Mouse (Mus musculus) G1E (cell line): ENCODE measurements at regions not wholly inside any gene's neighbourhood (a gene's known extent, or its start where the extent isn't known, plus 50 kb on each side); places are given as distances from the start of the nearest gene placed in this dataset.

ENCODE experiments used
- ATAC-seq: 2 replicates; pipeline ENCODE4 v1.8.0; 2016; ENCODE audit warnings: mild to moderate bottlenecking; ENCODE audit not compliant: insufficient number of reproducible peaks, poor library complexity, low FRiP score, severe bottlenecking; ENCODE audit errors: extremely low read depth
- DNase-seq: peaks from one replicate; pipeline ENCODE4 v3.0.0; 2012; ENCODE audit warnings: low spot score
- H3K27me3 ChIP-seq: 2 replicates; pipeline ENCODE4 v1.6.1; 2012; ENCODE audit warnings: mild to moderate bottlenecking, low read length, inconsistent platforms; ENCODE audit not compliant: insufficient read depth
- H3K36me3 ChIP-seq: replicated peaks from 2 replicates; pipeline ENCODE3; 2012; ENCODE audit warnings: mild to moderate bottlenecking, inconsistent platforms
- H3K4me1 ChIP-seq: 2 replicates; pipeline ENCODE4 v1.6.1; 2012; ENCODE audit warnings: low read depth, low read length, inconsistent platforms, mixed read lengths; ENCODE audit not compliant: insufficient read depth
- H3K4me3 ChIP-seq: 2 replicates; pipeline ENCODE4 v1.5.1; 2012; ENCODE audit warnings: low read depth, mild to moderate bottlenecking, inconsistent platforms, low read length, moderate library complexity, mixed read lengths
- H3K9me3 ChIP-seq: replicated peaks from 2 replicates; pipeline ENCODE4 v1.6.1; 2012; ENCODE audit warnings: inconsistent platforms
- CTCF ChIP-seq: IDR thresholded peaks from 2 replicates; pipeline ENCODE4 v1.5.1; 2012; ENCODE audit warnings: low read depth, low read length, inconsistent platforms, mixed read lengths
- GATA1 ChIP-seq: IDR thresholded peaks from 2 replicates; pipeline ENCODE4 v1.6.1; 2012; ENCODE audit warnings: borderline replicate concordance, low read length, inconsistent platforms, mixed read lengths
- GATA2 ChIP-seq: IDR thresholded peaks from 2 replicates; pipeline ENCODE4 v1.6.1; 2012; ENCODE audit warnings: low read depth, low read length, inconsistent platforms, borderline replicate concordance
- POLR2AphosphoS5 ChIP-seq: IDR thresholded peaks from 2 replicates; pipeline ENCODE4 v1.6.1; 2012; ENCODE audit warnings: low read depth, low read length, inconsistent platforms; ENCODE audit not compliant: insufficient replicate concordance
- TAL1 ChIP-seq: conservative IDR thresholded peaks from 2 replicates; pipeline ENCODE4 v1.6.1; 2012; ENCODE audit warnings: low read depth, low read length, inconsistent platforms, mixed read lengths

DNA sequence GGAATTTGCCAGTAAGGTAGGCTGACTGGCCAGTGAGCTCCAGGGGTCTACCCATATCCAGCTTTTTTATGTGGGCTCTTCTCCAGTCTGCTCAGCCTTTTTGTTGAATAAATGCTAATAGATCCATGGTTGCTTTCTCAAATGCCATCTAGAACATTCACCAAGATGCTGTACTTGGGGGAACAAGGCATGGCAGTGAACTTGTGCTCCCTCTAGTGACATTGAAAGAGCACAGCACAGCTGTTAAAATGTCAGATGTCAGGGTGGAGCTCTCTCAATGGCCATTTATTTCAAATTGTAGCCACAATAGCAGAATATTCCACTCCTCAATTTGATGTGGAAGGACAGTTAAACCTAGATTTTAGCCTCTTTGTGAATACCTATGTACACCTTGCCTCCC, 86.3 kb downstream of the Kcnk1 start:
- ATAC-seq = no peak

DNA sequence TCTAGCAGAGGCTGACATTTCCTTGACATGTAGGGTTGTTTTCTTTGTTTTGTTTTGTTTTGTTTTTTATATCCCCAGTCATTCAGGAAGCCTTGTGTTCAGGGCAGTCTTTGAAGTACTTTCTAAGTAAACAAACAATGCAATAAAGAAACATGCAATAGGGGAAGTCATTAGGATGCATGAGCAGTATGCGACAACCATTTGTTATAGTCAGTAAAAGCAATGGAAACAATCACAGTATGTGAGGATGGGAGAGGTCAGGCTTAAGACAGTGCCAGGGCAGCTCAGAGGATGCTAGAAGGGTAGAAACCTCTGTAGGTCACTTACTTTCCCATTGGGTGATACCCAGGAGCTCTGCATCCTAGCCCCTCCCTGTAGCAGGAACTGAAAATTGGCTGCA, 87.9 kb downstream of the Kcnk1 start:
- Histone ChIP-seq H3K36me3 (no peaks in the 10 kb centered on the region), H3K9me3 (peaks cover 35% of the 10 kb centered on the region), H3K4me3 (no peak overlapping the region), H3K4me1 (no peaks in the 10 kb centered on the region), H3K27me3 (no peaks in the 10 kb centered on the region)
- no peak for TF ChIP-seq CTCF
- no peak for TF ChIP-seq GATA1
- no peak for TF ChIP-seq GATA2
- no peak for TF ChIP-seq POLR2AphosphoS5
- TF ChIP-seq TAL1 = no peak
- DNase-seq (no peak), ATAC-seq (no peak)

More for the DNA sequence above, 86.3 kb downstream of the Kcnk1 start:
- DNase-seq = no peak
- H3K9me3 ChIP-seq = peaks cover 38% of the 10 kb centered on the region
- no peaks in the 10 kb centered on the region for H3K27me3 ChIP-seq
- H3K4me3 ChIP-seq = no peak overlapping the region
- H3K36me3 ChIP-seq = no peaks in the 10 kb centered on the region
- no peaks in the 10 kb centered on the region for H3K4me1 ChIP-seq
- TF ChIP-seq TAL1 (no peak), GATA1 (no peak), GATA2 (no peak), CTCF (no peak)

- no peak for ATAC-seq
- Histone ChIP-seq H3K9me3 (peaks cover 42% of the 10 kb centered on the region), H3K4me3 (no peak overlapping the region), H3K27me3 (no peaks in the 10 kb centered on the region), H3K4me1 (no peaks in the 10 kb centered on the region), H3K36me3 (no peaks in the 10 kb centered on the region)
- TF ChIP-seq CTCF (no peak), TAL1 (no peak), GATA1 (no peak), GATA2 (no peak), POLR2AphosphoS5 (no peak)
- no peak for DNase-seq
Observed at GRCm38 (mm10) chr8:126090772-126091171, 95.8 kb downstream of the Kcnk1 start.

- no peaks in the 10 kb centered on the region for H3K4me1 ChIP-seq
- ATAC-seq (no peak), DNase-seq (no peak)
- no peaks in the 10 kb centered on the region for H3K36me3 ChIP-seq
- peaks cover 67% of the 10 kb centered on the region for H3K9me3 ChIP-seq
- TF ChIP-seq POLR2AphosphoS5 = no peak
- TF ChIP-seq CTCF = no peak
- TF ChIP-seq TAL1 = no peak
- no peak overlapping the region for H3K4me3 ChIP-seq
- H3K27me3 ChIP-seq = no peaks in the 10 kb centered on the region
Observed at GRCm38 (mm10) chr8:126094005-126094404, 99.0 kb downstream of the Kcnk1 start.

DNA sequence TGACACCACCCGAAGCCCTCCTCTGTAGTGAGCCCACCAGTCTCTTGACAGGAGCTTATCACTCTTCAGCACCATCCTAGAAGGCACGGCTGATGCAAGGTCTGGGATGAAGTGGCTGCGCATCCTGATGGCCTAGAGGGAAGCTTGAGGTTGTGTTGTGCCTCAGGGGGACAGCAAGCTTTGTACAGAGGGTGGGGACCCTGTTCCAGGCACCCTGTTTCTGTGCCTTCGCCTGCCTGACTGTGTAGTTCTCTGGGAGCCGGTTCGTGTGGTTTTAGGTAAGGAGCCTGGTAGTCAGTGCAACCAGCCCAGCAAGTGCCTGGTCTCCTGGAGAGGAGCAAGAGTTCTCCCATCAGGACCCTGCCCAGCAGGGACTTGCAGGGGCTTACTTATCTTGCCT, 101.1 kb downstream of the Kcnk1 start:
- no peak for TF ChIP-seq TAL1
- no peak for TF ChIP-seq CTCF
- TF ChIP-seq GATA1 = no peak
- no peak for TF ChIP-seq POLR2AphosphoS5
- no peak for TF ChIP-seq GATA2
- Histone ChIP-seq H3K36me3 (no peaks in the 10 kb centered on the region), H3K27me3 (no peaks in the 10 kb centered on the region), H3K4me1 (no peaks in the 10 kb centered on the region), H3K4me3 (no peak overlapping the region), H3K9me3 (peaks cover 69% of the 10 kb centered on the region)
- ATAC-seq (no peak), DNase-seq (no peak)

DNA sequence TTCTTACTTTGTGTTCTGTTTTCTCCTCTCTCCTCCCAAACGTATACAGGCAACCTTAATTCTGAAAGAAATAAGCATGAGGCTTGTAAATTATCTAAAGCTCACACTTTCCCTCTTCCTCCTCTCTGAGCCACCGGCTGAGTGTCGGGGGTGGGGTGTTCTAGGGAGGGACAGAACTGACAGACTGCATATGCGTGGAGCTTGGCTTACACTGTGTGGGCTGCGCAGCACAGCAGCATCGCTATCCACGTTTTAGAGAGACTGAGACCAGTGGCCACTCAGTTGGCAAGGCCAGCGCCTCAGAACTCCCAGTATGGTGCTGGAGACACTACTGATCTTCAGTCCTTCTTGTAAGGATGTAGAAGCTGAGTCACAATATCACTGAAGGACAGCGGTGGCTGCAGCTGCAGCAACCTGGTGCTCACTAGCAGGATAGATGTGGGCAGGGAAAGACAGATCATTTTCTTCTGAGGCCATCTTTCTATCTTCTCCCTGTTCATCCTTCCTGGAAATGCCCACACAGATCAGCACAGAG, 101.7 kb downstream of the Kcnk1 start:
- H3K9me3 ChIP-seq = peaks cover 75% of the 10 kb centered on the region
- TF ChIP-seq GATA2 (no peak), GATA1 (no peak), CTCF (no peak), POLR2AphosphoS5 (no peak), TAL1 (no peak)
- H3K27me3 ChIP-seq = no peaks in the 10 kb centered on the region
- H3K4me1 ChIP-seq = no peaks in the 10 kb centered on the region
- no peak overlapping the region for H3K4me3 ChIP-seq
- ATAC-seq (no peak), DNase-seq (no peak)
- no peaks in the 10 kb centered on the region for H3K36me3 ChIP-seq

- H3K4me3 ChIP-seq = no peak overlapping the region
- no peaks in the 10 kb centered on the region for H3K27me3 ChIP-seq
- peaks cover 79% of the 10 kb centered on the region for H3K9me3 ChIP-seq
- ATAC-seq = no peak
- no peak for DNase-seq
- H3K36me3 ChIP-seq = no peaks in the 10 kb centered on the region
- H3K4me1 ChIP-seq = no peaks in the 10 kb centered on the region
- TF ChIP-seq GATA1 (no peak), TAL1 (no peak), CTCF (no peak), POLR2AphosphoS5 (no peak), GATA2 (no peak)
Observed at GRCm38 (mm10) chr8:126098886-126099285, 103.9 kb downstream of the Kcnk1 start.
